Mouse (Mus musculus) liver, embryonic 15.5 days (tissue): ENCODE measurements at regions not wholly inside any gene's neighbourhood (a gene's known extent, or its start where the extent isn't known, plus 50 kb on each side); places are given as distances from the start of the nearest gene placed in this dataset.

Experiments
- ATAC-seq: fragments of 200-750 bp; cut with Nextera tagmentation; 2 replicates; pipeline ENCODE4 v1.8.0; 2017; ENCODE audit warnings: moderate number of reproducible peaks, mild to moderate bottlenecking, moderate library complexity; ENCODE audit not compliant: insufficient read depth
- H3K27ac ChIP-seq: fragments of 300-500 bp; sonication (generic); replicated peaks from 2 replicates; pipeline ENCODE4 v1.5.1; 2015; ENCODE audit warnings: mild to moderate bottlenecking, inconsistent platforms
- H3K27me3 ChIP-seq: fragments of 300-500 bp; sonication (generic); 2 replicates; pipeline ENCODE4 v1.6.1; 2015; ENCODE audit warnings: mild to moderate bottlenecking, inconsistent platforms
- H3K36me3 ChIP-seq: fragments of 300-500 bp; sonication (generic); replicated peaks from 2 replicates; pipeline ENCODE4 v1.6.1; 2015; ENCODE audit warnings: moderate library complexity, mild to moderate bottlenecking, inconsistent platforms
- H3K4me1 ChIP-seq: fragments of 300-500 bp; sonication (generic); replicated peaks from 2 replicates; pipeline ENCODE4 v1.6.1; 2015; ENCODE audit warnings: inconsistent platforms
- H3K4me2 ChIP-seq: fragments of 300-500 bp; sonication (generic); 2 replicates; pipeline ENCODE4 v1.6.1; 2015; ENCODE audit warnings: moderate library complexity, mild to moderate bottlenecking, inconsistent platforms
- H3K4me3 ChIP-seq: fragments of 300-500 bp; sonication (generic); replicated peaks from 2 replicates; pipeline ENCODE4 v1.5.1; 2015; ENCODE audit warnings: mild to moderate bottlenecking, inconsistent platforms
- H3K9ac ChIP-seq: fragments of 300-500 bp; sonication (generic); 2 replicates; pipeline ENCODE4 v1.6.1; 2015; ENCODE audit warnings: moderate library complexity, mild to moderate bottlenecking, inconsistent platforms
- H3K9me3 ChIP-seq: fragments of 300-500 bp; sonication (generic); replicated peaks from 2 replicates; pipeline ENCODE4 v1.6.1; 2016; ENCODE audit warnings: inconsistent platforms
- WGBS: fragments of 180-500 bp; shearing (Covaris S2); methylation state at CpG from one replicate; pipeline ENCODE4 v1.1.7; 2015; ENCODE audit warnings: mixed read lengths; ENCODE audit not compliant: insufficient replicate concordance; 5-methylcytosine and 5-hydroxymethylcytosine counted together

GRCm38 (mm10) chr10:12062302-12062701 is 719.1 kb downstream of the Epm2a start:
- Histone ChIP-seq H3K4me3 (no peak overlapping the region), H3K27ac (no peak overlapping the region), H3K4me2 (no peak overlapping the region), H3K4me1 (no peaks in the 10 kb centered on the region), H3K9me3 (no peaks in the 10 kb centered on the region), H3K9ac (no peak overlapping the region), H3K36me3 (no peaks in the 10 kb centered on the region), H3K27me3 (no peaks in the 10 kb centered on the region)
- WGBS: 53% methylated on average over 1 of the region's 1 CpGs
- ATAC-seq: no peak

DNA sequence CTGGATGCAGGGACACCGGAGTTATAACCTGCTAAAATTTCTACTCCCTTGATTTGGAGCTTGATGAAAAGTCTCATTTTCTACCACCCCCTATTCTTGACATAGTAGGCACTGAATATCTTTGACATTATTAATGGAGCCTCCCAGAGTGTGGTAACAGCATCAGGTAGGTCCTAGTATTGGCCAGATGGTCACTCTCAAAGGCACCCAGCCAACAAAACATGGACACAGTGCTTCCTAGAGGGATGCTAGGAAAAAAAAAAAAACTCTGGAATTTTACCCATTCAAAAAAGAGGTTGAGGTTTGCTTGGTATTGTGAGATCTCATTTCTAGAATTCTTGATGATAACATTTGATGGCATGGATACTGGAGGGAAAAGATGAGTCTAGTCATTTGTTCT is 740.8 kb downstream of the Epm2a start:
- Histone ChIP-seq H3K4me1 (no peaks in the 10 kb centered on the region), H3K36me3 (no peaks in the 10 kb centered on the region), H3K9me3 (0 out of 2 replicates have a peak, but pooled peaks cover 5% of the 10 kb centered on the region), H3K4me2 (no peak overlapping the region), H3K27me3 (no peaks in the 10 kb centered on the region), H3K27ac (no peak overlapping the region), H3K4me3 (no peak overlapping the region), H3K9ac (no peak overlapping the region)
- no peak for ATAC-seq
- WGBS: 82% methylated on average over 1 of the region's 1 CpGs

DNA sequence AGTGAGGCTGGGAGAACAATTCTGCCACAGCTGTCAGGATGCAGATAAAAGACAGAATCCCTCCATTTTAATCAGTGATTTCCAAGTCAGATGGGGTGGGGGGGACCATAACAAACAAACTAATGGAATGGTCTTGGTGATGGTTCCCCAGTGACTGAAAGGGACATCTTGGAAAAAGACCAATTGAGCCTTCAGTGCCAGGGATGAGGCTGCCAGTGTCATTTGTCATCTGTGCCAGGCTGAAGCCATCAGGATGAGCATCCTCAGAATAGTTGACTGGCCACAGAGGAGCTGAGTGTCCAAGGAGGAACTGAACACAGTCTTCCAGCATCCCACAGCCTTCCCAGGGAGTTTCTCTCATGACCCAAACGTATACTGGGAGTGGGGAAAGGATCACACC is 749.3 kb downstream of the Epm2a start:
- no peaks in the 10 kb centered on the region for H3K9me3 ChIP-seq
- no peaks in the 10 kb centered on the region for H3K36me3 ChIP-seq
- no peak overlapping the region for H3K9ac ChIP-seq
- H3K27me3 ChIP-seq: no peaks in the 10 kb centered on the region
- ATAC-seq: no peak
- H3K27ac ChIP-seq: no peak overlapping the region
- WGBS: 28% methylated on average over 1 of the region's 1 CpGs
- H3K4me3 ChIP-seq: no peak overlapping the region
- no peak overlapping the region for H3K4me2 ChIP-seq
- H3K4me1 ChIP-seq: no peaks in the 10 kb centered on the region

GRCm38 (mm10) chr10:12096678-12097077 is 753.5 kb downstream of the Epm2a start:
- H3K27ac ChIP-seq: no peak overlapping the region
- no peaks in the 10 kb centered on the region for H3K36me3 ChIP-seq
- ATAC-seq: no peak
- H3K27me3 ChIP-seq: no peaks in the 10 kb centered on the region
- no peaks in the 10 kb centered on the region for H3K9me3 ChIP-seq
- no peak overlapping the region for H3K9ac ChIP-seq
- no peaks in the 10 kb centered on the region for H3K4me1 ChIP-seq
- no peak overlapping the region for H3K4me3 ChIP-seq
- WGBS: 57% methylated on average over 3 of the region's 3 CpGs
- H3K4me2 ChIP-seq: no peak overlapping the region

GRCm38 (mm10) chr10:12107001-12107418 is 762.2 kb downstream of the Utrn start:
- no peaks in the 10 kb centered on the region for H3K27me3 ChIP-seq
- no peak for ATAC-seq
- H3K9ac ChIP-seq: no peak overlapping the region
- H3K4me3 ChIP-seq: no peak overlapping the region
- no peaks in the 10 kb centered on the region for H3K9me3 ChIP-seq
- H3K4me2 ChIP-seq: no peak overlapping the region
- H3K4me1 ChIP-seq: no peaks in the 10 kb centered on the region
- H3K36me3 ChIP-seq: no peaks in the 10 kb centered on the region
- H3K27ac ChIP-seq: no peak overlapping the region

- H3K27ac ChIP-seq: no peak overlapping the region
- ATAC-seq: no peak
- WGBS: 50% methylated on average over 1 of the region's 1 CpGs
- no peaks in the 10 kb centered on the region for H3K27me3 ChIP-seq
- H3K9me3 ChIP-seq: no peaks in the 10 kb centered on the region
- H3K4me1 ChIP-seq: no peaks in the 10 kb centered on the region
- no peak overlapping the region for H3K9ac ChIP-seq
- H3K4me3 ChIP-seq: no peak overlapping the region
- H3K4me2 ChIP-seq: no peak overlapping the region
- H3K36me3 ChIP-seq: no peaks in the 10 kb centered on the region
Observed at GRCm38 (mm10) chr10:12111720-12112119, 757.4 kb downstream of the Utrn start.

DNA sequence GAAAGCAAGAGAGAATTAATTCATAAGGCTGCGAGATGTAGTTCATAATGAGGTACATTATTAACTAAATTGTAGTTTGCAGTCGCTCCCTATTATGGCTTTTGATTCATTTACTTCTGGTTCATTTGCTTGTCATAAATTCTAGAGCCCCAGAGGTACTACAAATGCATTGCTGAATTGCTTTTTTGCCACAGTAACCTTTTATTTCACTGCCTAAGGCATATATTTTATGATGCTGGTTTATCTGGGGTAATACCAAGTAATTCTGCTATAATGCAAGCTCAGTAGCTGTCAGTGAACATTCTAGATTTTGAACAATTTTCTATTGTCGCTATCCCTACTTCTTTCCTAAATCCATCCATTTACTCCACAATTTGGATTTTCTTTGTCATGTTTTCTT is 753.4 kb downstream of the Utrn start:
- Histone ChIP-seq H3K9me3 (no peaks in the 10 kb centered on the region), H3K36me3 (no peaks in the 10 kb centered on the region), H3K4me3 (no peak overlapping the region), H3K9ac (no peak overlapping the region), H3K4me1 (no peaks in the 10 kb centered on the region), H3K27me3 (no peaks in the 10 kb centered on the region), H3K27ac (no peak overlapping the region), H3K4me2 (no peak overlapping the region)
- WGBS: 64% methylated on average over 3 of the region's 3 CpGs
- ATAC-seq: no peak

DNA sequence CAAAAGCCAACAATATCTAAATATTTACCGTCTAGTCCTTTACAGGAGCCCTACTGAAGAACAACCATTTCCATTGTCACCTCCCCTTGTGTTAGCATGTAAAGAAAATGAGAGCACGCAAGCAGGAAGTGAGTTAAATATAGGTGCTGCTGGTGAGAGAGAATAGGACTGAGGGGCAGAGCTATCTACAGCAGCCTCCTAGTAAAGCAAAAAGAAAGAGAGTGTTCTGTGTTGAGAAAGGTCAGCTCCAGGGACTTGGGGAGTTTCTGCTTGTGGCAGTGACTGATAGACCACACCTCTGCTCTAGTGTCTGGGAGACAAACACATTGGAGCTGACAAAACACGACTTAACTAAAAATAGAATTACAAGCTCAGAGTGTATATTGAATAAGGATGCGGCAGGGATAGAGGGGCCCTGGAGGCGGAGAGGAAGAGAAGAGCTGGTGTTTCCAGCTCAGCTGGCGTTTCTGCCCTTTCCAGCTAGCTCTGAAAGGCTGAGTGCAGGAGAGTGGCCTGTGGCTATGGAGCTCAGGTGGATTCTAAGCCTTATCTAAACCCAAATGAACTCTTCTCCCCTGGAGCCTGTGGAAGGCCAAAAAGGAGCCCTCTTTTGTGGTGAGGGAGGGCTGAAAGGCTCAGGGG is 752.4 kb downstream of the Utrn start:
- Histone ChIP-seq H3K4me2 (no peak overlapping the region), H3K9ac (no peak overlapping the region), H3K27ac (no peak overlapping the region), H3K9me3 (no peaks in the 10 kb centered on the region), H3K4me3 (no peak overlapping the region), H3K36me3 (no peaks in the 10 kb centered on the region), H3K27me3 (no peaks in the 10 kb centered on the region), H3K4me1 (no peaks in the 10 kb centered on the region)
- no peak for ATAC-seq
- 45% methylated on average over 6 of the region's 6 CpGs for WGBS

DNA sequence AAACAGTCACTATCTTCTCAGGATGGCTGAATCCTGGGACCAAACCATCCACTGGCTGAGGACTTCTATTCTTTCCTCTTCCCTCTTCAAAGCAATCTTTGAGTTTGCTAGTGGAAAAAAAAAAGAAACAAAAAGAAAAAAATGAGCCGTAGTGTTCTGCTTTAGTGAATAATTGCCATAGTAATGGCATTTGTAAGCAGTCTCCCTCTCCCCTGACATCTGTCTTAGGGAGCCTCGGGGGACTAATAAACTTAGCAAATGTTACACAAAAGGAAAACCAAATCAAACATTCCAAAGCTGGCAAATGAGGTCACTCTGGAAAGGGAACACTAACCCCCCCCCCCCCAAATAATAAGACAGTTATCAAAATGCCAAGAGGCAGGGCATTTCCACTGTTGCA is 744.9 kb downstream of the Utrn start:
- H3K4me3 ChIP-seq: no peak overlapping the region
- no peak overlapping the region for H3K27ac ChIP-seq
- no peaks in the 10 kb centered on the region for H3K36me3 ChIP-seq
- H3K27me3 ChIP-seq: no peaks in the 10 kb centered on the region
- WGBS: 54% methylated on average over 2 of the region's 2 CpGs
- no peak overlapping the region for H3K4me2 ChIP-seq
- no peak for ATAC-seq
- H3K9ac ChIP-seq: no peak overlapping the region
- no peaks in the 10 kb centered on the region for H3K9me3 ChIP-seq
- no peaks in the 10 kb centered on the region for H3K4me1 ChIP-seq

GRCm38 (mm10) chr10:12129486-12129885 is 739.7 kb downstream of the Utrn start:
- WGBS: 48% methylated on average over 3 of the region's 3 CpGs
- H3K27me3 ChIP-seq: no peaks in the 10 kb centered on the region

DNA sequence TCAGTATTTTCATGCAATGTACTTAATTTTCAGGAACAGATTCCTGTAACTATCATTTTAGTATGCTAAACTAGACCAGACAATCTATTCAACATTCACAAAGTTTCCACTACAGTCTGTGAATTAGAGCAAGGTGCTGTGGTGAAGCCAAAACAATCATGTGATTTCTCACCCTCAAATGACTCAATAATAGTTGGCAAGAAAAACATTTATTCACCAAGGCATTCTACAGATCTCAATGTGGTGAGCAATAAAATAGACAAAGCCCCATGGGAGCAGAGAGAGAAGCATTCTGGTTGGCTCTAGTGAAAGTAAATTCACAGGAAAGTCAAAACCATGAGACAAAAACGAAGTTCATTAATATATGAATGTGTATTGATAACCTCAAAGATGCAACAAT is 724.5 kb downstream of the Utrn start:
- Histone ChIP-seq H3K9me3 (no peaks in the 10 kb centered on the region), H3K27me3 (no peaks in the 10 kb centered on the region), H3K4me3 (no peak overlapping the region), H3K4me2 (no peak overlapping the region), H3K36me3 (no peaks in the 10 kb centered on the region), H3K9ac (no peak overlapping the region), H3K27ac (no peak overlapping the region), H3K4me1 (no peaks in the 10 kb centered on the region)
- no peak for ATAC-seq
- 31% methylated on average over 1 of the region's 1 CpGs for WGBS

More at GRCm38 (mm10) chr10:12129486-12129885, 739.7 kb downstream of the Utrn start:
- H3K36me3 ChIP-seq: no peaks in the 10 kb centered on the region
- H3K4me2 ChIP-seq: no peak overlapping the region
- H3K4me1 ChIP-seq: no peaks in the 10 kb centered on the region
- H3K27ac ChIP-seq: no peak overlapping the region
- H3K4me3 ChIP-seq: no peak overlapping the region
- no peak overlapping the region for H3K9ac ChIP-seq
- H3K9me3 ChIP-seq: no peaks in the 10 kb centered on the region
- no peak for ATAC-seq

DNA sequence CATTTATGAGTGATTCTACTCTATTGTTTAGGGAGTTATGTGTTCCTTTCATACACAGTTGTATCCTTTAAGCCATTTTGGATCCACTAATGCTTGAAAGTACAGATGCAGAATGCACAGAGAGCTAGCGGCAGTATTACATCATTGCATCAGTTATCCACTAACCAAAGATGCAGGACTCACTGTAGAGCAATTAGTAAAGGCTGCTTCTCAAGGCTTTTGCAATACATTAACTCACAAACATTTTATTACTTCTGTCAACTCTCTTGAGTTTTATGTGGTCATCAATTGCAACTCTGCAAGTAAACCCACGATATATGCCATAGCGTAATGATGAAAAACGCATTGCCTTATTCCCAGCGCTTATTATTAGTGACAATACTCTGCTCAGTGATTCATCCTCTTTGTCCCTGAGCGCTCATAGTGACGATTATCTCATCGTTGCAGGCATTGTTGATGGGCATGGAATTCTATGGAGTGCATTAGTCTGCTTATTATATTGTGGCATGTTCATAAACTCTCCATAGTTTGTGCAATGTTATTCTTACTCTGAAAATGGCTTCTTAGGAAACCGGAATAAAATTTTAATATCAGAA is 722.1 kb downstream of the Utrn start:
- Histone ChIP-seq H3K9me3 (no peaks in the 10 kb centered on the region), H3K27me3 (no peaks in the 10 kb centered on the region), H3K36me3 (no peaks in the 10 kb centered on the region), H3K9ac (no peak overlapping the region), H3K4me3 (no peak overlapping the region), H3K27ac (no peak overlapping the region), H3K4me2 (no peak overlapping the region), H3K4me1 (no peaks in the 10 kb centered on the region)
- no peak for ATAC-seq
- 65% methylated on average over 9 of the region's 9 CpGs for WGBS
